In the genomic region with DNA sequence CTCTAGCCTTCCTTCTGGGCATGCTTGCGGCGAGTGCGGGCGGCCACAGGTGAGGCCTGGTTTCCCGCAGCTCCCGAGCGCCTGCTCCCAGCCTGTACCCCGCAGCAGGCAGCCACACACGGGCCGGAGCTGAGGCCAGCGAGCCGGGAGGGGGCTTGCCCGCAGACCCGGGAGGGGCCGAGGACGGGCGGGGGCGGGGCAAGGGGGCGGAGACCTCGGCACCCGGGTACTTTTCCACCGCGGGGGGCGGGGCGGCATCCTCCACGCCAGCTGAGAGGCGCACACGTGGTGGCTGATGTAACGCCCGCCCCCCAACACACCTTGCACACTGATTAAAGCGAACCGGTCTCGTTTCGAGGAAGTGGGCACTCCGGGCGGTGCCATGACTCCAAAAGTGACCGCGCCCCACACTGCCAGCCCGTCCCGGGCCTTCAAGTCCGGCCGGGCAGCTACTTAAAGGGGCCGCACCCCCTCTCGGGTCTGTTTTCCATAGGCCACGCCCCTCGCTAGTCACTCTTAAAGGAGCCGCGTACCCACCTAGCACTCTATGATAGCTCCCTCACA, we compare ENCODE assay signal across 8 mouse cellular contexts. TPM values are rescaled to one million over a fixed set of nuclear protein-coding genes. Genes with fewer than 3 reads are reported as not detected.
DNase-seq lines count a peak whose midpoint lies in the region; ATAC-seq and TF ChIP-seq lines count a peak whose summit lies in the region.

No protein-coding gene starts in this region.

- peak overlapping the region; percentile 78 for H3K27ac ChIP-seq in MEL (ENCODE audit: control insufficient read depth, low read depth, low read length)
- H3K27ac ChIP-seq in forebrain, embryonic 16.5 days (ENCODE audit: low read length): peak overlapping the region; percentile 77
- H3K27ac ChIP-seq in lung, embryonic 14.5 days (ENCODE audit: low read depth): peak overlapping the region; percentile 93

- peak; percentile 92 for ATAC-seq in forebrain, embryonic 16.5 days
- peak; percentile 86 for ATAC-seq in lung, embryonic 14.5 days (ENCODE audit: insufficient read depth)
- ATAC-seq in neutrophil, adult 5-6 weeks (ENCODE audit: extremely low read depth, insufficient number of reproducible peaks, low FRiP score, poor library complexity, severe bottlenecking): peak; percentile 55

- no peak for TF ChIP-seq CTCF in MEL (IDR thresholded peaks at IDR 0.05 in 2 of 3, conservative IDR thresholded peaks at IDR 0.05 in 1 of 3; ENCODE audit: control insufficient read depth in 1 of 3, insufficient read depth in 1 of 3, low read depth in 2 of 3, low read length in 3 of 3, poor library complexity in 1 of 3, severe bottlenecking in 1 of 3)
- TF ChIP-seq CTCF in lung, embryonic 14.5 days (IDR thresholded peaks at IDR 0.05; ENCODE audit: low read depth): no peak

- H3K9me3 ChIP-seq in MEL (replicated peaks; ENCODE audit: insufficient read depth, low read length): no peaks in the 10 kb centered on the region
- no peaks in the 10 kb centered on the region for H3K9me3 ChIP-seq in forebrain, embryonic 16.5 days (ENCODE audit: control insufficient read depth, low read length)
- no peaks in the 10 kb centered on the region for H3K9me3 ChIP-seq in lung, embryonic 14.5 days (ENCODE audit: low read depth, low read length)

- TF ChIP-seq EP300 in MEL (IDR thresholded peaks at IDR 0.05; ENCODE audit: low read depth in 1 of 2, low read length in 2 of 2): no peak

- peak overlapping the region; percentile 98 for H3K4me2 ChIP-seq in forebrain, embryonic 16.5 days (ENCODE audit: low read length)
- H3K4me2 ChIP-seq in lung, embryonic 14.5 days: peak overlapping the region; percentile 92

- peak overlapping the region; percentile 65 to 100 for H3K4me3 ChIP-seq in MEL (ENCODE audit: control insufficient read depth in 1 of 2, insufficient read depth in 1 of 2, low read depth in 2 of 2, low read length in 2 of 2)
- peak overlapping the region; percentile 79 for H3K4me3 ChIP-seq in forebrain, embryonic 16.5 days (replicated peaks; ENCODE audit: low read length)
- peak overlapping the region; percentile 77 for H3K4me3 ChIP-seq in lung, embryonic 14.5 days (ENCODE audit: low read depth, low read length)

- WGBS in forebrain, embryonic 16.5 days: under 1% methylated on average over 45 of the region's 48 CpGs
- under 1% methylated on average over 48 of the region's 48 CpGs for WGBS in lung, embryonic 14.5 days

- H3K36me3 ChIP-seq in MEL (ENCODE audit: control insufficient read depth in 1 of 2, insufficient read depth in 2 of 2, low read length in 2 of 2): peaks cover 0 to 34% of the 10 kb centered on the region in 2 experiments; a peak in 2 of 4 replicates
- no peaks in the 10 kb centered on the region for H3K36me3 ChIP-seq in forebrain, embryonic 16.5 days (ENCODE audit: control insufficient read depth, insufficient read depth)
- H3K36me3 ChIP-seq in lung, embryonic 14.5 days (ENCODE audit: insufficient read depth): no peaks in the 10 kb centered on the region

- H3K4me1 ChIP-seq in MEL (ENCODE audit: control insufficient read depth in 1 of 2, insufficient read depth in 2 of 2, low read length in 2 of 2): peaks cover 29 to 43% of the 10 kb centered on the region in 2 experiments
- peaks cover 11% of the 10 kb centered on the region for H3K4me1 ChIP-seq in forebrain, embryonic 16.5 days (replicated peaks; ENCODE audit: control insufficient read depth, insufficient read depth, low read length)
- H3K4me1 ChIP-seq in lung, embryonic 14.5 days (ENCODE audit: insufficient read depth): 0 out of 2 replicates have a peak, but pooled peaks cover 4% of the 10 kb centered on the region

- H3K79me2 ChIP-seq in MEL (ENCODE audit: control insufficient read depth, insufficient read depth, low read length, poor library complexity): peaks cover 3% of the 10 kb centered on the region; the same call in 1 of the 2 replicates

- intact Hi-C loops in heart, postnatal 36 days (cut with DNase I): loop anchor here (5.0 to 10.0 kb wide), 2 partner anchors 81 to 459 kb away; partner anchors contain the start of gene Ptprf

- peak in 1 of 2 experiments; percentile 58; a peak in 1 of 4 replicates for TF ChIP-seq POLR2A in MEL (IDR thresholded peaks at IDR 0.05; ENCODE audit: control insufficient read depth in 1 of 2, insufficient read depth in 1 of 2, low read depth in 1 of 2, low read length in 2 of 2, poor library complexity in 1 of 2)

- no peak for TF ChIP-seq RAD21 in MEL (IDR thresholded peaks at IDR 0.05; ENCODE audit: low read depth, low read length)

- H3K9ac ChIP-seq in MEL (ENCODE audit: control insufficient read depth, low read depth, low read length, poor library complexity, severe bottlenecking): peak overlapping the region; percentile 79
- H3K9ac ChIP-seq in forebrain, embryonic 16.5 days (replicated peaks; ENCODE audit: low read depth, low read length): peak overlapping the region; percentile 79
- H3K9ac ChIP-seq in lung, embryonic 14.5 days: peak overlapping the region; percentile 59

- peak; percentile 91 for DNase-seq in MEL (ENCODE audit: low read depth, low spot score)
- peak; percentile 89 to 93 for DNase-seq in cerebellum, adult 18-20 months
- peak; percentile 83 to 92 for DNase-seq in heart, postnatal 36 days
- peak; percentile 85 to 87 for DNase-seq in layer of hippocampus, adult 8-10 months (ENCODE audit: low spot score in 2 of 2)
- DNase-seq in lung, embryonic 14.5 days: peak; percentile 95
- DNase-seq in testis, postnatal 14 days (ENCODE audit: low spot score): peak; percentile 90

- no peaks in the 10 kb centered on the region for H3K27me3 ChIP-seq in MEL (ENCODE audit: control insufficient read depth in 1 of 2, insufficient read depth in 2 of 2, low read length in 2 of 2)
- H3K27me3 ChIP-seq in forebrain, embryonic 16.5 days (replicated peaks; ENCODE audit: control insufficient read depth, insufficient read depth, low read length): no peaks in the 10 kb centered on the region
- H3K27me3 ChIP-seq in lung, embryonic 14.5 days (ENCODE audit: insufficient read depth, low read length): no peaks in the 10 kb centered on the region

TF ChIP-seq in MEL, 35 proteins besides CTCF, POLR2A, EP300 and RAD21 (continues in another document):
- peak; percentile 63; the same call in 1 of the 2 replicates for TF ChIP-seq HCFC1 (IDR thresholded peaks at IDR 0.05; ENCODE audit: low read depth, low read length)
- peak; percentile 92 for TF ChIP-seq MAX (IDR thresholded peaks at IDR 0.05; ENCODE audit: low read length)
- peak; percentile 61 for TF ChIP-seq ETS1 (IDR thresholded peaks at IDR 0.05; ENCODE audit: low read depth, low read length)
- peak; percentile 96 for TF ChIP-seq MXI1 (IDR thresholded peaks at IDR 0.05; ENCODE audit: low read depth, low read length)
- peak; percentile 76 for TF ChIP-seq USF1 (IDR thresholded peaks at IDR 0.05; ENCODE audit: low read depth, low read length)

RNA-seq across cellular contexts. Expression of gene Slc6a9, which starts 2.0 kb away (rescaled TPM):
- total RNA-seq in MEL (2012; rRNA removed): 3.2 and 8.3 TPM in 2 replicates
- polyA plus RNA-seq in MEL (2012; ENCODE audit: insufficient read depth in 1 of 2, insufficient read length in 2 of 2, low read depth in 1 of 2, low replicate concordance in 2 of 2, missing spikeins in 1 of 2): 10 to 100 TPM in 1 of 2 experiments, not detected in 1; 21.2 TPM
- 12.0 and 16.2 TPM in 2 replicates for polyA plus RNA-seq in forebrain, embryonic 16.5 days (2015; fragmentation: Nextera tagmentation; extraction: Ambion mirVana)
- total RNA-seq in heart, postnatal 36 days (2021): 1 to 10 TPM; 4.3 to 4.7 TPM
- total RNA-seq in layer of hippocampus, adult 8-10 months (2022): 10 to 100 TPM; 41.8 to 48.9 (median 44.4) TPM
- polyA plus RNA-seq in lung, embryonic 14.5 days (2014; fragmentation: Nextera tagmentation; extraction: Ambion mirVana): 7.2 and 9.7 TPM in 2 replicates
- not detected in 2 replicates for total RNA-seq in neutrophil, adult 5-6 weeks (2017)

RNA-seq across cellular contexts. Expression of gene Ccdc24, which starts 36.1 kb away (rescaled TPM):
- total RNA-seq in MEL (2012; rRNA removed): 0.19 and 0.56 TPM in 2 replicates
- under 1 TPM in 1 of 2 experiments, not detected in 1; 0.36 TPM for polyA plus RNA-seq in MEL (2012; ENCODE audit: insufficient read depth in 1 of 2, insufficient read length in 2 of 2, low read depth in 1 of 2, low replicate concordance in 2 of 2, missing spikeins in 1 of 2)
- polyA plus RNA-seq in forebrain, embryonic 16.5 days (2015; fragmentation: Nextera tagmentation; extraction: Ambion mirVana): 2.0 and 2.4 TPM in 2 replicates
- under 1 TPM; 0.08 to 0.33 TPM for total RNA-seq in heart, postnatal 36 days (2021)
- total RNA-seq in layer of hippocampus, adult 8-10 months (2022): 1 to 10 TPM in 1 of 4 experiments, under 1 TPM in 3; 0.72 to 1.1 (median 0.83) TPM
- 1.0 and 1.3 TPM in 2 replicates for polyA plus RNA-seq in lung, embryonic 14.5 days (2014; fragmentation: Nextera tagmentation; extraction: Ambion mirVana)
- not detected in 2 replicates for total RNA-seq in neutrophil, adult 5-6 weeks (2017)

RNA-seq across cellular contexts. Expression of gene B4galt2, which starts 47.0 kb away (rescaled TPM):
- 0.08 TPM in 1 of 2 replicates, not detected in the other for total RNA-seq in MEL (2012; rRNA removed)
- polyA plus RNA-seq in MEL (2012; ENCODE audit: insufficient read depth in 1 of 2, insufficient read length in 2 of 2, low read depth in 1 of 2, low replicate concordance in 2 of 2, missing spikeins in 1 of 2): under 1 TPM in 1 of 2 experiments, not detected in 1; 0.19 TPM
- 47.8 and 47.9 TPM in 2 replicates for polyA plus RNA-seq in forebrain, embryonic 16.5 days (2015; fragmentation: Nextera tagmentation; extraction: Ambion mirVana)
- 1 to 10 TPM; 4.7 to 5.2 TPM for total RNA-seq in heart, postnatal 36 days (2021)
- total RNA-seq in layer of hippocampus, adult 8-10 months (2022): 10 to 100 TPM; 59.6 to 64.5 (median 63.4) TPM
- 27.6 and 31.8 TPM in 2 replicates for polyA plus RNA-seq in lung, embryonic 14.5 days (2014; fragmentation: Nextera tagmentation; extraction: Ambion mirVana)
- total RNA-seq in neutrophil, adult 5-6 weeks (2017): 0.61 TPM in 1 of 2 replicates, not detected in the other

RNA-seq across cellular contexts. Expression of gene Atp6v0b, which starts 50.8 kb away (rescaled TPM):
- total RNA-seq in MEL (2012; rRNA removed): 227 and 286 TPM in 2 replicates
- 100 to 1,000 TPM in 1 of 2 experiments, not detected in 1; 343 TPM for polyA plus RNA-seq in MEL (2012; ENCODE audit: insufficient read depth in 1 of 2, insufficient read length in 2 of 2, low read depth in 1 of 2, low replicate concordance in 2 of 2, missing spikeins in 1 of 2)
- polyA plus RNA-seq in forebrain, embryonic 16.5 days (2015; fragmentation: Nextera tagmentation; extraction: Ambion mirVana): 426 and 531 TPM in 2 replicates
- 100 to 1,000 TPM; 116 to 120 TPM for total RNA-seq in heart, postnatal 36 days (2021)
- 100 to 1,000 TPM; 406 to 438 (median 423) TPM for total RNA-seq in layer of hippocampus, adult 8-10 months (2022)
- 139 and 150 TPM in 2 replicates for polyA plus RNA-seq in lung, embryonic 14.5 days (2014; fragmentation: Nextera tagmentation; extraction: Ambion mirVana)
- total RNA-seq in neutrophil, adult 5-6 weeks (2017): 136 and 175 TPM in 2 replicates

RNA-seq across cellular contexts. Expression of gene Dph2, which starts 55.5 kb away (rescaled TPM):
- total RNA-seq in MEL (2012; rRNA removed): 24.7 and 27.2 TPM in 2 replicates
- polyA plus RNA-seq in MEL (2012; ENCODE audit: insufficient read depth in 1 of 2, insufficient read length in 2 of 2, low read depth in 1 of 2, low replicate concordance in 2 of 2, missing spikeins in 1 of 2): 10 to 100 TPM in 1 of 2 experiments, not detected in 1; 25.2 TPM
- 29.8 and 30.1 TPM in 2 replicates for polyA plus RNA-seq in forebrain, embryonic 16.5 days (2015; fragmentation: Nextera tagmentation; extraction: Ambion mirVana)
- 1 to 10 TPM; 2.9 to 5.0 TPM for total RNA-seq in heart, postnatal 36 days (2021)
- total RNA-seq in layer of hippocampus, adult 8-10 months (2022): 10 to 100 TPM in 3 of 4 experiments, 1 to 10 TPM in 1; 9.0 to 11.5 (median 11.0) TPM
- 21.4 and 21.7 TPM in 2 replicates for polyA plus RNA-seq in lung, embryonic 14.5 days (2014; fragmentation: Nextera tagmentation; extraction: Ambion mirVana)
- total RNA-seq in neutrophil, adult 5-6 weeks (2017): 10.6 and 11.8 TPM in 2 replicates

Comparison
In these comparisons a context has a peak if more than half of its experiments do, and no peak if none do; other contexts are left out.
1. Peak in every context shown above with its lines: DNase-seq, ATAC-seq, H3K4me3 ChIP-seq and H3K27ac ChIP-seq.
2. RNA of gene B4galt2, which starts 47.0 kb away (total RNA-seq): 59.6 to 64.5 TPM in layer of hippocampus, adult 8-10 months; 4.7 to 5.2 TPM in heart, postnatal 36 days, 0.61 TPM in neutrophil, adult 5-6 weeks and 0.08 TPM in MEL; every median in the first group is over 4 times any median in the second.